Mouse (Mus musculus) C2C12 (cell line): ENCODE measurements around the gene Olfr259.

Source experiments
- CTCF ChIP-seq: IDR thresholded peaks from one replicate; pipeline ENCODE4 v1.5.1; 2011; ENCODE audit not compliant: control insufficient read depth, insufficient read depth, insufficient read length
- MYOD1 ChIP-seq: IDR thresholded peaks from one replicate; pipeline ENCODE4 v1.6.1; 2011; ENCODE audit warnings: low read depth; ENCODE audit not compliant: control insufficient read depth, insufficient read length
- MYOG ChIP-seq: IDR thresholded peaks from one replicate; pipeline ENCODE4 v1.6.1; 2011; ENCODE audit not compliant: control insufficient read depth, insufficient read length; ENCODE audit errors: extremely low read depth
- USF1 ChIP-seq: IDR thresholded peaks from one replicate; pipeline ENCODE4 v1.6.1; 2011; ENCODE audit warnings: low read depth, mild to moderate bottlenecking, control low read depth, moderate library complexity

GRCm38 (mm10) chr2:87152524-87152923 is 38.2 kb upstream of the Olfr259 start, which contains the start of gene Olfr1111:
- TF ChIP-seq CTCF (no peak), MYOD1 (no peak), MYOG (no peak), USF1 (no peak)
